Mouse (Mus musculus): Measurements from ENCODE around the gene Epas1.

Gene Epas1

DNA sequence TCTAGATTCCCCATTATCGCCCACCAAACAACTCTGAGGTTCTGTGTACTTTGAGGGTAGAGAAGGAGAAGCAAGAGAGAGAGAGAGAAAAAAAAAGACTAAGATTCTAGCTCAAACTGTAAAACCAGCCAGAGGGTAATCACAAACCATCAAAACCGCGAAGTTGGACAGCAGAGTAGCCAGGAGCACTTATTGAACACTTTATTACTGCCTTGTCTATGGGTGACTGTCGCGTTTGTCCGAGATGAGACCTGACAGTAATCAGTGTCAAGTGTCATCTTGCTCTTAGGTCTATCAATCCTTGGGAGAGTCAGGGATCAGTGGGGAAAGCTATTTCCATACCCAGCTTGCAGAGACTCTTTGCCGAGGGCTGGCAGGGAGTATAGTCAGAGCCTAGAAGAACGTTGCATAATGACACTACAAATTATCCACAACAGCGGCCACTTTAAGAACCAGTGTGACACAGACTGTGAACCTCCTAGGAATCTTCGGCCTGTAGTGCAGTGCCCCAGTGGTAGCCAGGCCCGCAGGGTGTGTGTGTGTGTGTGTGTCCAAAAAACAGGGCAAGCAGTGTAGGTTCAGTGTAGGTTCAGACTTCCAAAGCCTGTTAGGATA lies 2.2 kb downstream of the Epas1 start:
- no peak for DNase-seq (ENCODE audit: low spot score)

DNA sequence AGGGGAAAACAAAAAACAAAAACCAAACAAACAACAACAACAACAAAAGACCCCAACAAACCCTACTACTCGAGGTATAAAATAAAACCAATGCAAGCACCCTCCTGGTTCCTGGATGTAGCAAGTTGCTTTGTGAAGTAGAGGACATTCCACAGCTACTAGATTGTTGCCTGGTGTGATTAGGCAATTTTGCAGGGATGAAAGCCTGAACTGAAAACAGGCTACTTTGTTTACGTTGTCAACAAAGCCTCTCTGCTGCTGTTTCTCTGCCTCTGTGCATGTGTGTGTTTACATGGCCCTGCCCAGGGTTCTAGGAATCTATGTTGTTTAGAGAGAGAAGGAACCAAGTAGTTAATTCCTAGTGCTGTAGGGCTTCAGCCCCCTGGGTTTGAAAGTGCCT lies 4.1 kb downstream of the Epas1 start:
- DNase-seq (ENCODE audit: low spot score) = no peak

DNA sequence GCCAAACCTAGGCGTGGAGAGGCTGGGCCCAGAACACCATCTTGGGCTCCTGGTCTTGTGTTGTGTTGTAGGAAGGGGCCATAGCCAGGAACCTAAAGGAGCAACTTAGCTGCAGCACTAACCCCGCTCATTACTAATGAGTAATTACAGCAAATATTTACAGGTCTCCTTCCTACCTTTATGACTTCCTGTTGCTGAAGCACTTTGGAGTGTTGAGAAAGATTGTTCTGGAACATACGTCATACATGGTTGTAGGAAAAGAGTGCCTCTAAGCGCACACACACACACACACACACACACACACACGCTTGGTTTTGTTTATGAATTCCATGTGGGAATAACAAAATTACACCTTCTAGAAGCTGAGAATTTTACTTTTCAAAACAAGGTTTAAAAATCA lies 8.4 kb downstream of the Epas1 start:
- no peak for DNase-seq (ENCODE audit: low spot score)

DNA sequence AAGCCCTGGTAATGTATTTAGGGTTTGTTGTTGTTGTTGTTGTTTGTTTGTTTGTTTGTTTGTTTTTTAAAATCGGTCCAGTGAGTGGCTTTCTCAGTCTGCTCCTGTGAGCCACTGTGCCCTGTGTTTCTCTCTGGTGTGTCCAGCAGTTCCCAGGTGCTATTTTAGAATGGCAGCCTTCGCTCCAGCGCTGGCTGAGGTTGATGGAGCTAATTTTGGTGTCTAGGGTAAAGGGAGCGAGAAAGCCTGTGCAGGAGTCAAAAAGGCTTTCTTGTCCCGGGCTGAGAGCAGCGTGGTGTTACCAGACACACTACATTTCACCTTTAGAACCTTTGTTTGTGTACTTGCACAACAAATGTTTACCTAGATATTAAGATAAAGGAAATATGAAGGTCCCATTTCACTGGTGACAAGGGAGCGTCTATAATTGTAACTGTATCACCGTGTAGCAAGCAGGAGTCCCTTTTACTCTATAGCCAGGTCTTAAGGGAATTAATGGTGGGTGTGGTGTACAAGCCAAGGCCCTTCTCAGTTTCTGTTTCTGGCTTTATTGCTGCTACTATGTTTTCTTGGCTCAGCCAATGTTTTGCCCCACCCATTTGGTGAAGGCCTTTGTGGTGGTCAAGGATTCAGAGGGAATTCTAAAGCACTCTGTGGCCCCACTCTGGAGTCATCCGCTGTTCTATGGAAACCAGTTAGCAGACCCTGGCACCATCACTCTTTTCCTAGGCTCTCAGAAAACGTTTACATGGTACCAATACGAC lies 9.2 kb downstream of the Epas1 start:
- DNase-seq (ENCODE audit: low spot score) = no peak

DNA sequence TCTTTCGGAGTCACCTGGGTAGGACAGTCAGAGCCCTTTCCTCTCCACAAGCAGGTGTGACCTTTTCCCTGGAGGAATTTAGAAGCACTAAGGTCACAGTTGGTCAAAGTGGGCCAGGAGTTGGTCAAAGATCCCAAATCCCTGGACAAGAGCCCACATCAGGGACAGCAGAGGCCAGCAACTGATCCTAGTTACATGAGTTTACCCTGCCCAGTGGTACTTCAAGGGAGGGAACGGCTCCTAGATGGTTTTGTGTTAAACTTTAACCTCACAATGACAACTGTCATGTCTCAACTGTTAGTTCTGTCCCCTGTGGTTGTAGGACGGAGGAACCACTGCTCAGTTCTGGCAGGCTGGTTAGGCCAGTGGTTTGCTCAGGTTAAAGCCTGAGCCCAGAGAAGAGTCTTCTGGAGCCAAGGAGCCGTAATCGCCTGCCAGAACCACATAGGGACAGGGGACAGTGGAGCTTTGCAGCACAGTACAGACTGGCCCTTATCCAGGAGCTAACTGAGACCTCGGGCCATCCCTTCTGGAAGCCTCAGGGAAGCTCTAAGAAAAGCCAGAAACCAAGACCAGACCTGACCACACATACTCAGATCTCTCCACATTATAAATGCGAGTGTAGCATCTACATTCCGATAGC lies 12.4 kb downstream of the Epas1 start:
- no peak for DNase-seq (ENCODE audit: low spot score)

DNA sequence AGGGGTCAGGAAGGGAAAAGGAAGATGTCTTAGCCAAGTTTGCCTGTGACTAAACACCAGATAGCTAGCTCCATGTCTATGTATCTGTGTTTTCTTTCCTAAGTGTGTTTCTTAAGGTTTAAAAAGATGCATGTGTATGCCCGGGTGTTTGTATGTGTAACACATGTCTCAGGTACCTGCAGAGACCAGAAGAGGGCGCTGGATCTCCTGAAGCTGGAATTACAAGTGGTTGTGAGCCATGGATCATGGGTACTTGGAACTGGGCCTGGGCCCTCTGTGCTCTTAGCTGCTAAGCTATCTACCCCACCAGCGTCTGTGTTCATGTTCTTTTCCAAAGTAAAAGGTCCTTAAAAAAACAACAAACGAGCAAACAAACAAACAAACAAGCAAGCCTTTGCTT lies 12.9 kb downstream of the Epas1 start:
- DNase-seq (ENCODE audit: low spot score) = no peak

DNA sequence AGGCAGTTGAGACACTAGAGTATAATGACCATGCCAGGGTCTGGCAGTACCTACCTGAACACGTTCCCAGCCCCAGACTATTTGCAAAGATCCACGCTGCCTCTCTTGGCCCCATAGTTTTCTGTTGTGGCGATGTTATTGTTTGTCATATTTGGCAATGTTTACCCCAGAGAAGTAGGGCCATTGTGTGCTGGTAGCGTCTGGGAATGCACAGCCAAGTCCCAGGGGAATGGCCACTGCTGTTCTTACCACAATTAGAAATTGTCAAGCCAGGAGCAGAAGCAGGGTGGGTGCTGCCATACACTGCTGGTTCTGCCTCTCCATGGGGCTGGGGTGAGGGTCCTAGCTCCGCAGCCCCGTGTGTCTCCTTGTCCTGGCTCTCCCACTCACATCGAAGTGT lies 15.1 kb downstream of the Epas1 start:
- DNase-seq (ENCODE audit: low spot score) = no peak

DNA sequence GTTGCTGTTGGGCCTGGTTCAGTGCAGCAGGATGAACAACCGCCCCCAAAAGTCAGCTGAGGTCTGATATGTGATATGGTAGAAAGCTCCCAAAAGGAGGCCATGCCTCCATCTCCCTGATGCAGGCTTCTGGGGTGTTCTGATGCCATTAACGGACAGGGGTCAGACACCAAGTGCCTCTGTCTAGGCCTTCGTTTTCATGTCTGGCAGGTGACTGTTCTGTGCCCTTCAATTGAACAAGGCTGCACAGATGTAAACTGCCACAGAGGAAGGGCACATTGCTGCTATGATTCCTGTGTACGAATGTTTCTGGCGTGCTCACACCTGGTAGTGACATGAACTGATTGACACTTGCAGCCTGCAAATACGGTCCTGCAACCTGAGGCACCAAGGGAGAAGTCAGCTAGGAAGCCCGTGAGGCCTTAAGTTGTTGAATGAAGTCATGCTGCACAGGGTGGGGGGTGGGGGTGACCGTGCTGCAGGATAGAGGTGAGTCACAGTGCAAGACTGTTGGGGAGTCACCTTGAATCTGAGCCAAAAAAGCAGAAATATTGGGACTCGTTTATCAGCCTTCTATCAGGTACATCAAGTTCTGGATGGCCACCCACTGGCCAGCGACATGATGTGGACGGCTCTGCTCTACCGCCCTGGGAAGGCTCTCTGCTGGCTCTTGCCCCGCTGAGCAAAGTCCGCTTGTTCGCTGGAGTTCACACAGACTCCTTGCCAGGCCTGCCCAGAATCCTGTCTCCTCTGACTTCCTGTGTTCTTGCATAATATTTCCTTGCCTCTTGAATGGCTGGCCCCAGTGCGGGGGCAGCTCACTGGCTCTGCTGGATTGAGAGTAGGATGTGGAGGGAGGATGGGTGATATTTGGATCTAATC lies 16.1 kb downstream of the Epas1 start:
- no peak for DNase-seq (ENCODE audit: low spot score)

DNA sequence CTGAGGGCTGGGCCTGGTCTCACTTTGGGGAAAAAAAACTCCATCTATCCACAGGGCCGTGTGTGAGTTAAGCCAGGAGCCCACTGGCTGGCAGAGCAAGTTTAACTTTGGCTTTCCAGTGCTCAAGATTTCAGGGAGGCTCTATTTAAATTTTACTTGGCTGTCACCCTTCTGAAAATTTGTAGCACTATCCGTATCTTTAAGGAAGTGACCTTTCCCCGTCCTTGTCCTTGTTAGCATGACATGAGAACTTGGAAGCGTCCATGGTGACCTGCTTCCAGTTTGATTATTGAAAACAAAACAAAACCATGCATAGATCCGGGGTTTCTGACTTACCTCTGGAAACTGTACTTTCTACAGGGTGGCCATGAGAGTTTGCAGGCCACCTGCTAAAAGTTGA lies 17.3 kb downstream of the Epas1 start:
- no peak for DNase-seq (ENCODE audit: low spot score)

DNA sequence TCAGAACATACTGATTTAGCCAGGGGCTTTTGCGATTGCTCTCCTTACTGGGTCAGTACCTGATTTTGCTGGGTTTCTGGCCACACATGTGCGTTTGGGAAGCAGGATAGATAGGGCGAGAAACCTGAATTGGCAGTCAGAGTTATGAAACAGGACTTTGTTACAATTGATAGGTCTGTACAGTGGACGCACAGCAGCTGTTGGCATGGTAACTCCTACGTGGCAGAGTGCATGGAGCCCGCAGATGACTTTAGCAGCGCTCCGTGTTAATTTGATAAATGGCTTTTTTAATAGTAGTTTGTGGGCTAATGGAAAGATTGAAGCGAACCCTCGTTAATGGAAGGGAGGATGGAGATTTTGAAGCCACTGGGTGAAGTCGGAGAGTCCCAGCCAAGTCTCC lies 18.5 kb downstream of the Epas1 start:
- DNase-seq (ENCODE audit: low spot score) = no peak

DNA sequence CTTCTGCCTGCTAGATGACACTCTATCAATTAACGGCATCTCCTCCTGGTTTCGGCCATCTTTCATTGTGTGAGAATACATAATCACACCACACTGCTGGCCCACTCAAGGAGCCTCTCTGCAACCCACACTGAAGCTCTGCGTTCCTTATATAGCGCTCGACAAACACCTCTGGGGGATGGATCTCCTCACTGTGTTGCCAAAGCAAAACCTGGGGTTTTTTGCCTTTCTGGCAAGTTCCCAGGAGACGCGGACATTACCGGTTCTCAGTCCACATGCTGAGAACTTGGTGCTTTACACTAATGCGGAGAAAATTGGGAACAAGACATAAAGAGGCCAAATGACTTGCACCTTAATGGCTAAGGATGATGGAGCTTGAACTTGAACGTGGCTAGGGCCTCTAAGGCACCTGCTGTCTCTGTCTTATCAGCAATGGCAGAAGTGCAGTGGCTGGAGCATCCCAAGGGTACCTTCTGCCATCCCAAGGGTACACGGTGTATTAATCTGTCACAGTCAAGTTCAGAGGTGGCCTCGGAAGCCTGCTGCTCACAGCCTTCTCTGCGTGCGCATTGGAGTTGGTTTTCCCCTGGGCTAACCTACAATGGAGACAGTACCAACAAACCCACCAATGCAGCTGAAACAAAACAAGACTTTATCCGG lies 19.6 kb downstream of the Epas1 start:
- no peak for DNase-seq (ENCODE audit: low spot score)

DNA sequence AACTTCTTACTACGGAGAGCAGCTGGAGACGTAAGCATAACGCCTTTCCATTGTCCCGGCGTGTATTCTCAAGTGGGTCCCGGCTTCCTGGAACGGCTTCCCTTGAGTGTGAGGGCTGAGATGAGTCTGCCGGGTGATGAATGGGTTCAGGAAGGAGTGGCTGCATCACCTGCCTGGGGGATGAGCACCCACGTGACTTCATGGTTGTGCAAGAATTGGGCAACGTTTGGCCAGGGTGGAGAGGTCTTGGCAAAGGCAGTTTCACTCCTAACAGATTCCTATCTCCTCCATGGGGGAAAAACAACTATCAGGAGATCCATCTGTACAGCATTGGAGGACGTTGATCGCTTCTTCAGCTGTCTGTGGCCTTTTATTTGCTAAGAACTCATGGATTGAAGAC lies 23.0 kb downstream of the Epas1 start:
- DNase-seq (ENCODE audit: low spot score) = no peak

DNA sequence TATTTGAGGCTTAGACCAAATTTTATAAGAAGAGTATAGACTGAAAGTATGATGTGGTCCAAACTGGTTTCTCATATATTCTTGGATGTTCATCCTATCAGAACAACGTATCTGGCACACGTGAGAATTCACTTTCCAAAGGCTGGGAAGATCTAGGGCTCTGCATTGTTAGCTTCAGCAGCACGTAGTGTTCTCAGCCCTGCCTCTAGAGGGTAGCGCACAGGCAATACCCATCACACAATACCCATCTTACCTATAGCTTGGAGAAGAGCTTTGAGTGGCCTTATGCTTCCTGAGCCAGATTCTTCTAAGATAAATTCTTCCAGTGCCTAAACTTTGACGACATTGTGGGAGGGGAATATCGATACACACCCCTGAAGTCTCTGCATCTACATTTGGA lies 24.6 kb downstream of the Epas1 start:
- no peak for DNase-seq (ENCODE audit: low spot score)

DNA sequence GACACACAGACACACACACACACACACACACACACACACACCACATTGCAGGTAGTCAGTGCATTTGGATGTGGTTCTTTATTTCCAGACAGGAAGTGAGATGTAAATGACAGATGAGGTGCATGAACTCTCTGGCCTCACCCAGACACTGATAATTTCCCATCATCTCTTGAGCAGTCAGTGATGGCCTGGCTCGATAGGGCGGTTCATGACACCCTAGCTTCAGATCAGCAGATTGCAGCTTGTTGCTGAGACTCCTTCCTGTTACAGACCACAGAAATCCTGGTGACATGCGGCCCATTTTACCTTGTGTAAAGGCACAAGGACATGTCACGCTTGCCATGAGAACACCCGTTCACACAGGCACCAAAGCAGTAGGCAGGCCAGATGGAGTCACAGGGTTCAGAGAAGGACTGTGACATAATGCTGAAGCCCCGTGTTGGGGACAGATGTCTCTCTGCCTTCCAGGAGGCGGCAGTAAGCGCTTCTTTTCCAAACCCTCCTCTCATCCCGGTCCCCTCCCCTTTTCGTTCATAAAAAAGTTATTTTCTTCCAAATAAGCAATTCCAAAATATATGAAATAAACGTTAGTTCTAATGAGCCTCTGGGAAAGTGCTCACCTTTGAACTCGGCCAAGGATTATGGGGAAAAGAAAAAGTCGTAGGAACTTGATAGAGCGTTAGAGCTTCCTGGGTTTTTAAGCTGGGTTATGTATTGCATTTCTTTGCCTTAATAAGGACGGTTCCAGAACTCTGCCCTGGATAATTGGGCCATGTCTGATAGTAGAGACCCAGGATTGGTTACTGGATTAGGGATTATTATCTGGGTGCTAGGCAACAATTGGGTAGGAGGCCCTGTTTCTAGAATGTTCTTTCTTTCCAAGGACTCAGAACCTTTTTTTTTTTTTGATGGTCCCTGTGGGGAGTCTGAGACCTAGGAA lies 26.0 kb downstream of the Epas1 start:
- no peak for DNase-seq (ENCODE audit: low spot score)

DNA sequence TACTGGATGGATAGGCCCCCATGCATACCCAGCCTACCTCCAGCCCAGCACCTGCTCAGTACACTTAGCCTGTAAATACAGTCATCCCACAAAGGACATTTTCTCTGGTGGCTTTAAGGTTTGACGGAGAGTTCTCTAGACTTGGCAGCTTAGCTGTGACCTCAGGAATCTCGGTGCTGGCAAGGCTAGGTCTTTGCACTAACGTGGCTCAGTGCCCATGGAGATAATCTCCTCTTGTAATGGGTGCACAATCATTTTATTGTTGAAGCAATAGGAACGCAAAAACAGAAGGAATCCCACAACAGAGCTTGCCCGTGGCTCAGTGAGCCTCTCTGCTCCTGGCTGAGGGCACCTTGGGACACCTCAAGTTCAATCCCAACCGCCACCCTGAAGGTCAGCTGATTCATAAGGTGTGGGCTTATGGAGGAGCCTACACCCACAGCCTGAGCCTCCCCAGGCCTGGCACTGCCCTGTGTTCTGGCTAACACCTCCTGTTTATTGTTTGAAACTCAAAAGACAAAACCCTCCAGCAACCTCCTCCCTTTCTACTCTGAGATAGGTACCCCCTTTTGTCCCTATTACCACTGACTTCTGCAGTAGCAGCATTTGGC lies 27.3 kb downstream of the Epas1 start:
- no peak for DNase-seq (ENCODE audit: low spot score)

DNA sequence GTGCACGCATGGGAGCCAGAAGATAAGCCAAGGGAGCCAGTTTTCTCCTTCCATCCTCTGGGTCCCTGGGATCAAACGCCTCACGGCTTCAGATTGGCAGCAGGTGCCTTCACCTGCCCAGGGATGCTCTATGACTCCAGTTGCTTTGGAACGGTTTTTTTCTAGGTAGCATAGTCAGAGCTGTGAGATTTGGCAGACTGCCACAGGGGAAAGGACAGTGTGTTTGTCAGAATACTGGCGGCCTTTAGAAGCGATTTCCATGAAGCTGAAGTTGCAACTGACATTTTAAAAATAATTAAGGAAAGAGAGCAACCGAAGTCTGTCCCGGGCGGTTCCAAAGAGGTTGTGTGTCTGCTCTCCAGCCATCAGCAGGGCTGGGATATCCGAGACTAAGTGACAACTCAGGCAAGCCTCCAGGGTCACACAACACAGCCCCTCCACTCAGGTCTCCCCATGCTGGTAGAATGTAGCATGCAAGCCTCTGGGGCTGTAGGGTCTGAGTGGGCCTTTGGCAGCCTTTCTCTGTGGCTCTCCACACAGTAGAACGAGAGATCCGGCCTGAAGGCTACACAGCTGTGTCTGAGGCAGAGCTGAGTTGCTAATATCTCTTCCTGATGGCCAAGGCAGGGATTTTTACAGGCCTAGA lies 28.4 kb downstream of the Epas1 start:
- DNase-seq (ENCODE audit: low spot score) = no peak

DNA sequence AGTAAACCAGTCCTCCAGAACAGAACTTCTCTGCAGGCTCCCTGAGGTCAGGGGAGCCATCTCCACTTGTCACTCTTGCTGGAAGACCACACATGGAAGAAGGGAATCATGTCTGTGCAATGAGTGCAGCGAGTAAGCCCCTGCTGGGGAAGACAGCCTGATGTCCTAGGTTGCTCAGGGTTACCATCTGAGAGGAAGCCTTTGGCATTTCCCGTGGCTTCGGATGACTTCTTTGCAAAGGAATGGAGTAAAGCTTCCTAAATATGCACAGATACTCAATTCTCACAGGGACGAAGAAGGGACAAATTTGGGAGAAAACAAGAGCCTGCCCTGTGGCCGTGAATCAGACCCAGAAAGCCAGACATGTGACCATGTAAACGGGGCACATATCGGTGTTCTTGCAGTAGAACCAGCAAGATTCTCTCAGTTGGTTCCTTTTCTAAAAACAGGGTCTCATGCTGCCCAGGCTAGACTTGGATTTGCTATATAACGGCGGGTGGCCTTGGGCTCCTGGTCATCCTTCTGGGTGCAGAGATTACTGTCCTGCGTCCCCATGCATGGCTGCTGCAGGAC lies 31.0 kb downstream of the Epas1 start:
- DNase-seq (ENCODE audit: low spot score) = no peak

DNA sequence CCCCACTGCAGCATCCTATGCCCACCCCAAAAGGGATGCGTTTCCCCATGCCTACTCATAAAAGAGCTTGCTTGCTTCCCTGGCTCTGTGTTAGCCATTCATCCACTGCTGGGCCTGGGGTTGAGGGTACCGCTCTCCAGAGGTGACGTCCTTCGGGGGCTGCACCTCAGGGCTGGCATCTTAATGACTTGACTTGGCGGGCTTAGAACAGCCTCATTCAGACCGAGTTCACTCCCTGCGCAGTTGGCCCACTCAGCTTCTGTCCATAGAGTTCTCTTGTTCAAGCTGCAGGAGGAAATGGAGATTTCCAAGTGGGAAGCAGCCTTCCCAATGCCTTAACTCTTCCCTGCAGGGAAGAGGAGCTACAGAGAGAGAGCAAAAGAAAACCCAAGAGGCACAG lies 32.1 kb downstream of the Epas1 start:
- no peak for DNase-seq (ENCODE audit: low spot score)

DNA sequence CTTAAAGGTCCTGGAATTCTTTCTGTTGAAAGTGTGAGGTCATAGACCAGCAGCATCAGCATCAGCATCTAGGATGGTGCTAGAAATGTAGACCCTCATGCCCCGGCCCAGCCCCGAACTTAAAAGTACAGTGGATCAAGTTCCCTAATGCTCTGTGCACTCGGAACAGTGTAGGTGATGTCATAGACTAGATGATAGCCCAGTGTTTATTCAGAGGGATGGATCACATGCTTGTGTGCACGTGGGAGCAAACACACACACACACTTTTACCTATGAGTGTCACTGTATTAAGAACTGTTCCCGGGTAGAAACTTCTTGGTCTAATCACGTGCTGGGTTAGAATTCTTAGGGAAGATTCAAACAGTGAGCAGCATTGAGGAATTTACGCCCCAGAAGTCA lies 33.0 kb downstream of the Epas1 start:
- no peak for DNase-seq (ENCODE audit: low spot score)

DNA sequence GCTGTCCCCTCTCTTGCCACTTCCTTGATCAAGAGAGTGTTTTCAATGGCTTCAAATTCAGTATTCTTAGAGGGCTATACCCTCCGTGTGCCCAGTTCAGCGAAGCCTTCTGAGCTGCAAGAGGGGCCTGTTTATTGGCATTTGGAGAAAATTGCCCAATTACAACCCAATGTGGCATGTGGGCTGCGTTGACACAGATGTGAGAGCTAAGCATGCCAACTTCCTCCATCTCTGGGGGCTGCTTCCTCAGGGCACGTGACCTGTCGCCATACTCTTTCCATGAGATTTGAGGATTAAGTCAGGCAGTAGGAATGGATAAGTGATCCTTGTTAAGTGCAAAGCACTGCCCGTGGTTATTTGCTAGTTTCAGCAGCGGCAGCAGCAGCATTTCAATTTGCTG lies 34.3 kb downstream of the Epas1 start:
- DNase-seq (ENCODE audit: low spot score) = no peak
